Mouse (Mus musculus) Patski (cell line): ENCODE measurements around the gene 1110032A03Rik. TPM values are rescaled to one million over a fixed set of nuclear protein-coding genes. Genes with fewer than 3 reads are reported as not detected.

Experiments used
- ATAC-seq: fragments of 100-300 bp; one replicate; pipeline ENCODE4 v1.8.0; 2021
- CTCF ChIA-PET: fragments of 350-600 bp; sonication (Branson Sonifier 250); formaldehyde crosslinking; loops from one replicate; lab custom pipeline; 2022; ENCODE audit warnings: inconsistent platforms; lab: Charles Lee
- POLR2A ChIA-PET: fragments of 350-600 bp; sonication (Branson Sonifier 250); formaldehyde crosslinking; loops from one replicate; lab custom pipeline; 2022; ENCODE audit warnings: antibody characterized with exemption, inconsistent platforms; lab: Charles Lee
- DNase-seq: peaks from one replicate; pipeline ENCODE4 v3.0.0-alpha.2; 2011; ENCODE audit warnings: low read depth, low spot score
- H3K27me3 ChIP-seq: fragments of 371-371 bp; one replicate; pipeline ENCODE4 v1.5.1; 2021
- CTCF ChIP-seq: fragments of 100-300 bp; IDR thresholded peaks from one replicate; pipeline ENCODE4 v1.5.1; 2021
- in situ Hi-C: fragments of 300-500 bp; cut with MboI; formaldehyde crosslinking; loops from 3 replicates; pipeline ENCODE4 v1.11.1; 2018; ENCODE audit warnings: low pct_unique_long_range_greater_than_20kb, mixed read lengths
- polyA plus RNA-seq: library from polyadenylated mRNA; unstranded; gene quantifications from one replicate; pipeline ENCODE4 v1.2.3, GENCODE M21; 2021

Gene 1110032A03Rik
- polyA plus RNA-seq, 1 experiment from 2014 or later: 28.6 TPM

GRCm38 (mm10) chr9:50811187-50811586 is 35.9 kb upstream of the 1110032A03Rik start:
- no peak for DNase-seq
- ChIA-PET POLR2A (interaction anchor here (0.6 kb wide), 1 partner anchor 305 kb away, joined by 3 read pairs; no protein-coding TSS in a partner anchor), CTCF (no interaction called here)
- TF ChIP-seq CTCF: no peak
- no peaks in the 10 kb centered on the region for H3K27me3 ChIP-seq
- in situ Hi-C loops: loop anchor here (25.0 kb wide), 1 partner anchor 476 kb away; the partner anchor contains the start of gene Colca2
- ATAC-seq: no peak

GRCm38 (mm10) chr9:50809146-50809545 is 33.8 kb upstream of the 1110032A03Rik start:
- DNase-seq (no peak), ATAC-seq (no peak)
- no peak for TF ChIP-seq CTCF
- H3K27me3 ChIP-seq: no peaks in the 10 kb centered on the region
- ChIA-PET POLR2A (no interaction called here), CTCF (no interaction called here)
- in situ Hi-C loops: loop anchor here (25.0 kb wide), 1 partner anchor 478 kb away; the partner anchor contains the start of gene Colca2

DNA sequence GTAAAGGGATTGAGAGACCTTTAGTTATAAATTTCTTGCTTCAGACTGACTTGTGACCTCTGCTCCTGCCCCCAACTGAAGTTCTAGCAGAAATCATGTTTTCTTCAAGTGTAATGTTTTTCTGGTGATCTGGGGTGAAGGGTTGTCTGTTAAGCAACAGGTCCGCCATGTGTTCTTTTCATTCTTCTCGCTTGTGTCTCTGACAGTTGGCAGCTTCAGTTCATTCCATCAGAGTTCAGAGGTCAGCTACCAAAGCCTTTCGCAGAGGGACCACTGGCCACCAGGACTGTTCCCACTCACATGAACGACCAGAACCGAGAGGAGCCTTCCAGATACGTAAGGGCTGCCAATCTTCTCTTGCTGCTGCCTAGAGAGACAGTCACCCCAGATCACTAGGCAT is 33.2 kb upstream of the 1110032A03Rik start:
- TF ChIP-seq CTCF: no peak
- ChIA-PET CTCF (no interaction called here), POLR2A (no interaction called here)
- H3K27me3 ChIP-seq: no peaks in the 10 kb centered on the region
- in situ Hi-C loops: loop anchor here (25.0 kb wide), 1 partner anchor 479 kb away; the partner anchor contains the start of gene Colca2
- ATAC-seq (no peak), DNase-seq (no peak)

DNA sequence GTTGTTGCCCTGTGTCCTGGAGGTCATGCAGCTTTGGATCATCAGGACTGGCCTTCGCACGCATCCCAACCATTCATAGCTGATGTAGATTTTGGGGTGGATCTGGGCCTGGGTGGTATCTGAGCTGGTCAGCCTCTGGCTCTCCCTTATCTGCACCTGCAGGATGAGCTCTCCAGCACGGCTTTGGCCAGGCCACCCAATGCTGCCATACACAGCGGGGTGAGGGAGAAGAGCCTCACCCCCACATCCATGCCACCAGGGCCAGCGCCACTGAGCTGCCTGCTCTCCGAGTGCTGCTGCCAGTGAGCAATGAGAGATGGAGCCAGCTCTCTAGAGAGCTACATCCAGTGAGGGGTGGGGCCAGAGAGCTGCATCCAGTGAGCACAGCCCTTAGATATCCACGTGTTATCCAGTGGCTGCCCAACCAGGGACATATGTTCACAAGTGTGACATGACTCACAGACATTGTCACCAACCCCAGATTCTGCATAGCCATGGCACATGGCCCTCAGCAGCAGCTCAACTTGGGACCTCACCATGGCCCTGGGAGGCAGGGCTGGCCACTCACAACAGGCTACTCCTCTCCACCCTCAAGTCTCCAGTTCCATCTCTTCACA is 27.8 kb upstream of the 1110032A03Rik start:
- no peaks in the 10 kb centered on the region for H3K27me3 ChIP-seq
- DNase-seq (no peak), ATAC-seq (no peak)
- in situ Hi-C loops: loop anchor here (25.0 kb wide), 1 partner anchor 484 kb away; the partner anchor contains the start of gene Colca2
- POLR2A ChIA-PET: interaction anchor here (0.8 kb wide), 1 partner anchor 25 kb away, joined by 4 read pairs; no protein-coding TSS in a partner anchor
- no peak for TF ChIP-seq CTCF
- CTCF ChIA-PET: interaction anchor here (2.0 kb wide), 1 partner anchor 16 kb away, joined by 5 read pairs; no protein-coding TSS in a partner anchor

GRCm38 (mm10) chr9:50800985-50801384 is 25.7 kb upstream of the 1110032A03Rik start:
- POLR2A ChIA-PET: no interaction called here
- TF ChIP-seq CTCF: peak; percentile 63
- CTCF ChIA-PET: interaction anchor here (0.5 to 1.3 kb wide), 3 partner anchors 24 to 201 kb away, joined by 3 read pairs; no protein-coding TSS in a partner anchor
- no peak for ATAC-seq
- H3K27me3 ChIP-seq: no peaks in the 10 kb centered on the region
- DNase-seq: peak; percentile 12
- in situ Hi-C loops: loop anchor here (25.0 kb wide), 1 partner anchor 486 kb away; the partner anchor contains the start of gene Colca2

DNA sequence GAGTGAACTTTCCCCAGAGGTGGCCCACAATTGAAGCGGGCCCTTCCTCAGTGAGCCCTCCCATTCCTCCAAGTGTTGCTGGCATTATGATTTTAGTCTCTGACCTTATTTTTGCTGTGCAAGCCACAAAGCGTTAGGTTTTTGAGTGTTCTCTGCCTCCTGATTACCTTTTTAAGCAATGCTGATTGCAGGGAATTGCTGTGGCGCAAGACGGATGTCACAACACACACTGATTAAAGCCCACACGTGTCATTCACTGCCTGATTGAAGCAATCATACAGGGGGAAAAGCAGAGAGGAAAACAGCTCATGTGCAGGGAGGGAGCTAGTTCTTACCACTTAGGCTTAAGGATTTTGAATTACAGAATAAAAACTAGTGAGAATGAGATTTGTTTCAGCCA is 23.0 kb upstream of the 1110032A03Rik start:
- no peak for ATAC-seq
- DNase-seq: no peak
- in situ Hi-C loops: no loop called here
- ChIA-PET CTCF (no interaction called here), POLR2A (no interaction called here)
- H3K27me3 ChIP-seq: no peaks in the 10 kb centered on the region
- TF ChIP-seq CTCF: no peak

- ChIA-PET CTCF (no interaction called here), POLR2A (no interaction called here)
- TF ChIP-seq CTCF: no peak
- no peak for ATAC-seq
- in situ Hi-C loops: no loop called here
- H3K27me3 ChIP-seq: no peaks in the 10 kb centered on the region
- DNase-seq: no peak
These were observed 22.3 kb upstream of the 1110032A03Rik start for GRCm38 (mm10) chr9:50797641-50798040.

- ATAC-seq: no peak
- POLR2A ChIA-PET: no interaction called here
- no peak for DNase-seq
- CTCF ChIA-PET: no interaction called here
- in situ Hi-C loops: no loop called here
- TF ChIP-seq CTCF: no peak
- H3K27me3 ChIP-seq: no peaks in the 10 kb centered on the region
These were observed 21.5 kb upstream of the 1110032A03Rik start for GRCm38 (mm10) chr9:50796776-50797175.

- POLR2A ChIA-PET: no interaction called here
- CTCF ChIA-PET: no interaction called here
- no peak for DNase-seq
- ATAC-seq: no peak
- in situ Hi-C loops: no loop called here
- H3K27me3 ChIP-seq: no peaks in the 10 kb centered on the region
- TF ChIP-seq CTCF: no peak
These were observed 19.9 kb upstream of the 1110032A03Rik start for GRCm38 (mm10) chr9:50795266-50795665.

- POLR2A ChIA-PET: no interaction called here
- in situ Hi-C loops: no loop called here
- no peak for DNase-seq
- ATAC-seq: no peak
- no peaks in the 10 kb centered on the region for H3K27me3 ChIP-seq
- TF ChIP-seq CTCF: peak; percentile 81
- CTCF ChIA-PET: interaction anchor here (1.7 kb wide), 1 partner anchor 14 kb away, joined by 6 read pairs; the partner anchor contains the start of gene Fdxacb1
These were observed 6.8 kb upstream of the 1110032A03Rik start for GRCm38 (mm10) chr9:50782155-50782554.

DNA sequence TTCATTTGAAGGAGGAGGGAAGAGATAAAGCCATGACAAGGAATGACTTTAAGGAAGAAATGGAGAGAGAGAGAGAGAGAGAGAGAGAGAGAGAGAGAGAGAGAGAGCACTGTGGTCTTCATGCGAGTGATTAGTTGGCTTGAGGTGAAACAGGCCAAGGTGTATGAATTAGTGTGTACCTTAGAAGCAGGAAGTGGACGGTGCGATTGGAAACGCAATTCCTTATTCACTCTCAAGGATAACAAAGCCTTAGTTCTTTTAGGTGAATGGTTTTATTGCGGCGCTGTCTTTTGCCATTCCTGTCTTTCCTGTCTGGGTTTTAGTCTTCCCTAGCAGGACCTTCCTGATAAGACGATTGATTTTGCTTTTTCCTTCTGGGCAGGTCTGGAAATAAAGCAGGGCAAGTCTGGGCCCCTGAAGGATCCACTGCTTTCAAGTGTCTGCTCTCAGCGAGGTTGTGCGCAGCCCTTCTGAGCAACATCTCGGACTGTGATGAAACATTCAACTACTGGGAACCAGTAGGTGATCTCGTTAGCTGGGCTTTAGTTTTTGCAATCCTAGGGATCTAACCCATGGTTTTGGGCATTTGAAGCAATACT is 941 bp upstream of the 1110032A03Rik start:
- DNase-seq (no peak), ATAC-seq (no peak)
- TF ChIP-seq CTCF: no peak
- no peaks in the 10 kb centered on the region for H3K27me3 ChIP-seq
- ChIA-PET CTCF (interaction anchor here (1.2 kb wide), 1 partner anchor 25 kb away, joined by 3 read pairs; no protein-coding TSS in a partner anchor), POLR2A (no interaction called here)
- in situ Hi-C loops: no loop called here
